Mouse (Mus musculus) kidney, embryonic 14.5 days (tissue): ENCODE results near the gene Tpx2. TPM values are rescaled to one million over a fixed set of nuclear protein-coding genes. Genes with fewer than 3 reads are reported as not detected.

ENCODE experiments used
- ATAC-seq: fragments of 200-750 bp; cut with Nextera tagmentation; 2 replicates; pipeline ENCODE4 v1.8.0; 2017; ENCODE audit warnings: moderate number of reproducible peaks, mild to moderate bottlenecking, moderate TSS enrichment, moderate library complexity; ENCODE audit not compliant: low FRiP score, low TSS enrichment
- H3K27ac ChIP-seq: fragments of 300-500 bp; sonication (generic); 2 replicates; pipeline ENCODE4 v1.5.1; 2014; ENCODE audit warnings: low read depth, mild to moderate bottlenecking, low read length, moderate library complexity, mixed read lengths
- H3K27me3 ChIP-seq: fragments of 300-500 bp; sonication (generic); 2 replicates; pipeline ENCODE4 v1.6.1; 2014; ENCODE audit warnings: mild to moderate bottlenecking, low read length; ENCODE audit not compliant: control insufficient read depth, insufficient read depth
- H3K36me3 ChIP-seq: fragments of 300-500 bp; sonication (generic); 2 replicates; pipeline ENCODE4 v1.6.1; 2014; ENCODE audit warnings: low read length, mixed read lengths; ENCODE audit not compliant: control insufficient read depth, insufficient read depth
- H3K4me1 ChIP-seq: fragments of 300-500 bp; sonication (generic); 2 replicates; pipeline ENCODE4 v1.6.1; 2014; ENCODE audit warnings: low read length, mixed read lengths; ENCODE audit not compliant: control insufficient read depth, insufficient read depth
- H3K4me2 ChIP-seq: fragments of 300-500 bp; sonication (generic); replicated peaks from 2 replicates; pipeline ENCODE4 v1.6.1; 2014; ENCODE audit warnings: low read depth, mild to moderate bottlenecking, low read length
- H3K4me3 ChIP-seq: fragments of 300-500 bp; sonication (generic); 2 replicates; pipeline ENCODE4 v1.5.1; 2014; ENCODE audit warnings: mild to moderate bottlenecking, low read length
- H3K9ac ChIP-seq: fragments of 300-500 bp; sonication (generic); 2 replicates; pipeline ENCODE4 v1.6.1; 2014; ENCODE audit warnings: low read depth, mild to moderate bottlenecking, low read length, moderate library complexity
- H3K9me3 ChIP-seq: fragments of 300-500 bp; sonication (generic); 2 replicates; pipeline ENCODE4 v1.6.1; 2016; ENCODE audit warnings: low read length; ENCODE audit not compliant: control insufficient read depth
- WGBS: fragments of 180-500 bp; shearing (Covaris S2); extraction: QIAGEN DNeasy Blood & Tissue Kit; methylation state at CpG from one replicate; pipeline ENCODE4 v1.1.7; 2014; 5-methylcytosine and 5-hydroxymethylcytosine counted together
- polyA plus RNA-seq: library from polyadenylated mRNA; unstranded; fragments of >200 nt; fragmentation: Nextera tagmentation; extraction: Ambion mirVana; gene quantifications from 2 replicates; pipeline ENCODE4 v1.2.1, GENCODE M21; 2014

Gene Tpx2
- polyA plus RNA-seq, 1 experiment from 2014 or later: 124 TPM

- no peak for ATAC-seq
- WGBS: 14% methylated on average over 12 of the region's 12 CpGs
- H3K9ac ChIP-seq: no peak within 1 kb of the TSS
- H3K4me2 ChIP-seq: no peak within 1 kb of the TSS
- no peaks in the 10 kb centered on the region for H3K36me3 ChIP-seq
- H3K27ac ChIP-seq: no peak within 1 kb of the TSS
- H3K27me3 ChIP-seq: peaks cover 16% of the 10 kb centered on the region
- H3K9me3 ChIP-seq: no peaks in the 10 kb centered on the region
- H3K4me3 ChIP-seq: no peak within 1 kb of the TSS
- H3K4me1 ChIP-seq: peaks cover 15% of the 10 kb centered on the region
These were observed 63.3 kb downstream of the Tpx2 start, which contains the start of gene Mylk2 for GRCm38 (mm10) chr2:152911031-152911430. Gene Mylk2 (plus strand): TSS chr2:152911352.

- H3K9me3 ChIP-seq: no peaks in the 10 kb centered on the region
- no peak overlapping the region for H3K27ac ChIP-seq
- no peak for ATAC-seq
- no peak overlapping the region for H3K9ac ChIP-seq
- H3K4me1 ChIP-seq: peaks cover 13% of the 10 kb centered on the region
- H3K27me3 ChIP-seq: peaks cover 16% of the 10 kb centered on the region
- 30% methylated on average over 6 of the region's 6 CpGs for WGBS
- H3K4me3 ChIP-seq: no peak overlapping the region
- H3K4me2 ChIP-seq: no peak overlapping the region
- H3K36me3 ChIP-seq: no peaks in the 10 kb centered on the region
These were observed 63.7 kb downstream of the Tpx2 start for GRCm38 (mm10) chr2:152911432-152911831.

- no peak overlapping the region for H3K9ac ChIP-seq
- H3K36me3 ChIP-seq: no peaks in the 10 kb centered on the region
- H3K4me1 ChIP-seq: peaks cover 13% of the 10 kb centered on the region
- H3K27me3 ChIP-seq: peaks cover 16% of the 10 kb centered on the region
- no peak overlapping the region for H3K4me3 ChIP-seq
- WGBS: 23% methylated on average over 7 of the region's 7 CpGs
- H3K27ac ChIP-seq: no peak overlapping the region
- no peaks in the 10 kb centered on the region for H3K9me3 ChIP-seq
- no peak for ATAC-seq
- no peak overlapping the region for H3K4me2 ChIP-seq
These were observed 65.7 kb downstream of the Tpx2 start for GRCm38 (mm10) chr2:152913471-152913870.

GRCm38 (mm10) chr2:152914310-152915120 lies 66.8 kb downstream of the Tpx2 start:
- Histone ChIP-seq H3K36me3 (no peaks in the 10 kb centered on the region), H3K4me1 (peaks cover 17% of the 10 kb centered on the region), H3K9ac (no peak overlapping the region), H3K27me3 (peaks cover 16% of the 10 kb centered on the region), H3K9me3 (no peaks in the 10 kb centered on the region), H3K4me3 (no peak overlapping the region), H3K27ac (no peak overlapping the region), H3K4me2 (peak overlapping the region; percentile 34)
- WGBS: 2% methylated on average over 17 of the region's 18 CpGs
- peak; percentile 60 for ATAC-seq

- H3K36me3 ChIP-seq: no peaks in the 10 kb centered on the region
- no peak for ATAC-seq
- H3K27ac ChIP-seq: no peak overlapping the region
- WGBS: 76% methylated on average over 4 of the region's 4 CpGs
- no peak overlapping the region for H3K4me3 ChIP-seq
- no peak overlapping the region for H3K4me2 ChIP-seq
- no peak overlapping the region for H3K9ac ChIP-seq
- H3K27me3 ChIP-seq: peaks cover 15% of the 10 kb centered on the region
- H3K4me1 ChIP-seq: peaks cover 17% of the 10 kb centered on the region
- H3K9me3 ChIP-seq: no peaks in the 10 kb centered on the region
These were observed 67.7 kb downstream of the Tpx2 start for GRCm38 (mm10) chr2:152915453-152915852.

GRCm38 (mm10) chr2:152916111-152916510 lies 68.3 kb downstream of the Tpx2 start:
- WGBS: 53% methylated on average over 5 of the region's 5 CpGs

GRCm38 (mm10) chr2:152917671-152918070 lies 69.9 kb downstream of the Tpx2 start:
- H3K4me3 ChIP-seq: no peak overlapping the region
- no peaks in the 10 kb centered on the region for H3K9me3 ChIP-seq
- H3K27me3 ChIP-seq: peaks cover 7% of the 10 kb centered on the region
- no peak overlapping the region for H3K27ac ChIP-seq
- peaks cover 17% of the 10 kb centered on the region for H3K4me1 ChIP-seq
- no peak overlapping the region for H3K4me2 ChIP-seq
- H3K36me3 ChIP-seq: no peaks in the 10 kb centered on the region
- 50% methylated on average over 9 of the region's 9 CpGs for WGBS
- H3K9ac ChIP-seq: no peak overlapping the region
- ATAC-seq: no peak

More at GRCm38 (mm10) chr2:152916111-152916510, 68.3 kb downstream of the Tpx2 start:
- ATAC-seq: no peak
- Histone ChIP-seq H3K4me3 (no peak overlapping the region), H3K9ac (no peak overlapping the region), H3K4me1 (peaks cover 17% of the 10 kb centered on the region), H3K27me3 (peaks cover 14% of the 10 kb centered on the region), H3K9me3 (no peaks in the 10 kb centered on the region), H3K27ac (no peak overlapping the region), H3K36me3 (no peaks in the 10 kb centered on the region), H3K4me2 (no peak overlapping the region)

GRCm38 (mm10) chr2:152922376-152922775 lies 74.6 kb downstream of the Tpx2 start:
- Histone ChIP-seq H3K4me2 (no peak overlapping the region), H3K36me3 (no peaks in the 10 kb centered on the region), H3K27me3 (no peaks in the 10 kb centered on the region), H3K4me3 (no peak overlapping the region), H3K27ac (no peak overlapping the region), H3K4me1 (peaks cover 37% of the 10 kb centered on the region), H3K9me3 (no peaks in the 10 kb centered on the region), H3K9ac (no peak overlapping the region)
- no peak for ATAC-seq
- 36% methylated on average over 7 of the region's 7 CpGs for WGBS

GRCm38 (mm10) chr2:152923621-152924020 lies 75.9 kb downstream of the Tpx2 start:
- H3K9me3 ChIP-seq: no peaks in the 10 kb centered on the region
- H3K4me2 ChIP-seq: no peak overlapping the region
- H3K9ac ChIP-seq: no peak overlapping the region
- WGBS: 73% methylated on average over 3 of the region's 3 CpGs
- H3K27ac ChIP-seq: 0 out of 2 replicates have a peak overlapping the region, but pooled peaks have one; percentile 32
- H3K4me1 ChIP-seq: peaks cover 44% of the 10 kb centered on the region
- ATAC-seq: no peak
- H3K27me3 ChIP-seq: no peaks in the 10 kb centered on the region
- H3K4me3 ChIP-seq: no peak overlapping the region
- no peaks in the 10 kb centered on the region for H3K36me3 ChIP-seq
